Mouse (Mus musculus) megakaryocyte progenitor cell, adult 5-6 weeks (primary cell): ENCODE data around the gene Trpm8. TPM values are rescaled to one million over a fixed set of nuclear protein-coding genes. Genes with fewer than 3 reads are reported as not detected.

Experiments
- ATAC-seq: replicated peaks from 2 replicates; pipeline ENCODE4 v1.8.0; 2016; ENCODE audit warnings: mild to moderate bottlenecking, moderate TSS enrichment, inconsistent platforms; ENCODE audit not compliant: poor library complexity
- total RNA-seq, 2 experiments: library from RNA; stranded (forward) in 1 of 2; stranded (reverse) in 1 of 2; fragments of 157-497, 149-512 nt in 1 of 2; fragments of 200-1000 nt in 1 of 2; gene quantifications; 2 replicates each; pipeline versions ENCODE4 v1.2.3 to v1.2.4; 2015 to 2017

The Trpm8 gene
- total RNA-seq, 2 experiments from 2014 or later = not detected

GRCm38 (mm10) chr1:88345580-88345979, 68.1 kb downstream of the Trpm8 start:
- ATAC-seq = no peak

GRCm38 (mm10) chr1:88348496-88349005, 71.1 kb downstream of the Trpm8 start:
- no peak for ATAC-seq

- no peak for ATAC-seq
Observed at GRCm38 (mm10) chr1:88350761-88351160, 73.3 kb downstream of the Trpm8 start.

- ATAC-seq = no peak
Observed at GRCm38 (mm10) chr1:88355025-88355424, 77.6 kb downstream of the Trpm8 start.

- ATAC-seq = no peak
Observed at GRCm38 (mm10) chr1:88355681-88356080, 78.2 kb downstream of the Trpm8 start.

- ATAC-seq = no peak
Observed at GRCm38 (mm10) chr1:88356616-88357015, 79.2 kb downstream of the Trpm8 start.

GRCm38 (mm10) chr1:88357458-88358090, 80.1 kb downstream of the Trpm8 start:
- peak; percentile 76 for ATAC-seq

- no peak for ATAC-seq
Observed at GRCm38 (mm10) chr1:88358102-88358654, 80.7 kb downstream of the Trpm8 start.

GRCm38 (mm10) chr1:88361085-88361484, 83.6 kb downstream of the Trpm8 start:
- ATAC-seq = no peak

GRCm38 (mm10) chr1:88366881-88367644, 89.6 kb downstream of the Trpm8 start:
- no peak for ATAC-seq

- ATAC-seq = no peak
Observed at GRCm38 (mm10) chr1:88378446-88378845, 101.0 kb downstream of the Trpm8 start.

GRCm38 (mm10) chr1:88391632-88392031, 114.2 kb downstream of the Trpm8 start:
- ATAC-seq = no peak

- no peak for ATAC-seq
Observed at GRCm38 (mm10) chr1:88393321-88393720, 115.9 kb downstream of the Trpm8 start.

GRCm38 (mm10) chr1:88403378-88403777, 125.9 kb downstream of the Trpm8 start:
- ATAC-seq = no peak

- ATAC-seq = no peak
Observed at GRCm38 (mm10) chr1:88406078-88406806, 128.8 kb downstream of the Trpm8 start.

GRCm38 (mm10) chr1:88406807-88407198, 129.3 kb downstream of the Trpm8 start, which contains the start of gene Spp2:
Gene Spp2 (plus strand): TSS chr1:88406961.
- ATAC-seq = no peak

- no peak for ATAC-seq
Observed at GRCm38 (mm10) chr1:88408340-88408739, 130.9 kb downstream of the Trpm8 start.

- no peak for ATAC-seq
Observed at GRCm38 (mm10) chr1:88412013-88412412, 134.6 kb downstream of the Trpm8 start.

- ATAC-seq = no peak
Observed at GRCm38 (mm10) chr1:88418943-88419342, 141.5 kb downstream of the Trpm8 start.

- no peak for ATAC-seq
Observed at GRCm38 (mm10) chr1:88422045-88422444, 144.6 kb downstream of the Trpm8 start.

GRCm38 (mm10) chr1:88422846-88423395, 145.5 kb downstream of the Trpm8 start:
- ATAC-seq = no peak
